Mouse (Mus musculus): ENCODE data around the gene Tnxb.

Gene Tnxb

GRCm38 (mm10) chr17:34660259-34660820 lies 10.0 kb upstream of the Tnxb start:
- DNase-seq: no peak

GRCm38 (mm10) chr17:34661121-34661591 lies 9.2 kb upstream of the Tnxb start:
- no peak for DNase-seq

DNA sequence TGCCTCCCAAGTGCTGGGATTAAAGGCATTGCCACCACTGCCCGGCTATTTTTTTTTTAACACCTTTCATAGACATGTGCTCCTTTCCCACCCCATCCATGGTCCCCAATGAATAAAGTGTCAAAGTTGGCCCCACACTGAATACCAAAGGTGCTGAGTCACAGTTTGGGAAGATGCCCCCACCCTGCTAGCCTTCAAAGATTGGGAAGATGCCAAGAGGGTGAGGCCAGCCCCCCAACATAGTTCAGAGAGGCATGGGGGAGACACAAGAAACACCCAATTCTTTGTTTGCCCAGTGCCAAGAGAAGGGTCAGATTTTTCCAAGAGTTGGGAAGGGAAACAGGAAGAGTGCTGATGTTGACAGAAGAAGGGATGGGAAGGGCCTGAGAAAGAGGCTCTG lies 7.9 kb upstream of the Tnxb start:
- DNase-seq: no peak

DNA sequence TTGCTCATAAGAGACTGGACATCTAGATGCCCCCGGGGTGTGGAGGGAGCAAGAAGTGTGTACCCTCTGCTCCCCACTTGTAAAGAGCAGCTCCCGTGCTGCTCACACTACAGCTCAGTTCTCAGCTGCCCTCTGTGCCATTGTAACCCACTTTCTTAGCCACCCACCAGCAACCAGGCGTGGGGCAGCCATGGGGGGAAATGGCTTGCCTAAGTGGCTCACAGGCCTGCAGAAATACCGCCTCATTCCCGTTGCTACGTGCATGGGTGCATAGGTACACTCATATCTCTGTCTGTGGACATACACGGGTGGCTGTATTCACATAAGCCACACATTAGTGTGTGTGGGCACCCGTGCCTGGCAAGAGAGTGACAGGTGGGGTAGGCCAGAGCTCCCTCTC lies 7.4 kb upstream of the Tnxb start:
- no peak for DNase-seq

DNA sequence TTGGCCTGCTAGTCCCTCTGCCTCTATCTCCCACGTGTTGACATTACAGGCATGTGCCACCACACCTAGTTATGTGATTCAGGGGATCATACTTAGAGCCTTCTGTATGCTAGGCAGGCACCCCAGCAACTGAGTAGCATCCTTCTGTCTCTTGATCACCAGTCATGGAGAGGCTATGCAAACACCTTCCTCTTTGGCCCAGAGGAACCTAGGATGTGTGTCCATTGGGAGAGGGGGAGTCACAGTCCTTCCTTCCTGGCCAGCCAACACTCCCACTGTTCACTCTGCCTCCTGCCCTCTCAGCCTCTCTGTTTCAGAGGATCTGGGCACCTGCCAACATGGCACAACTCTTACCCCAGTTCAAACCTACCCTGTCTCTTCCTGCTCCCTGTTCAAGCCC lies 6.8 kb upstream of the Tnxb start:
- DNase-seq: no peak

DNA sequence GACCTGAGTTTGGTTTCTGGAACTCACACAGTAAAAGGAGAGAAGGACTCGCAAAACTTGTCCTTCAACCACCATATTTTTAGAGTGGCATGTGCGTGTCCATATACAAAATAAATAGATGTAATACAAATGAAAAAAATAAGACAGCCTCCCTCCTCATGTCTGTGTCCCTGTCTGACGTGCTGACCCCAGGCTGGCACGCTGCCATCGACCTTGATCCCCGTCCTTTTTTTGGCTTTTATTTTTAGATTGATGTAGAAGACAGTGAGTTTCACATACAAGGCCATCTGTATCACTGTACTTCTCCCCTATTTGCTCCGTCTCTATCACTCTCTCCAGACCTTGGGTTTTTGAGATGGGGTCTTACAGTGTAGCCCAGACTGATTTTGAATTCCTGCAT lies 5.9 kb upstream of the Tnxb start:
- no peak for DNase-seq

- no peak for DNase-seq
Measured at GRCm38 (mm10) chr17:34671151-34672066, 1.1 kb downstream of the Tnxb start.

DNA sequence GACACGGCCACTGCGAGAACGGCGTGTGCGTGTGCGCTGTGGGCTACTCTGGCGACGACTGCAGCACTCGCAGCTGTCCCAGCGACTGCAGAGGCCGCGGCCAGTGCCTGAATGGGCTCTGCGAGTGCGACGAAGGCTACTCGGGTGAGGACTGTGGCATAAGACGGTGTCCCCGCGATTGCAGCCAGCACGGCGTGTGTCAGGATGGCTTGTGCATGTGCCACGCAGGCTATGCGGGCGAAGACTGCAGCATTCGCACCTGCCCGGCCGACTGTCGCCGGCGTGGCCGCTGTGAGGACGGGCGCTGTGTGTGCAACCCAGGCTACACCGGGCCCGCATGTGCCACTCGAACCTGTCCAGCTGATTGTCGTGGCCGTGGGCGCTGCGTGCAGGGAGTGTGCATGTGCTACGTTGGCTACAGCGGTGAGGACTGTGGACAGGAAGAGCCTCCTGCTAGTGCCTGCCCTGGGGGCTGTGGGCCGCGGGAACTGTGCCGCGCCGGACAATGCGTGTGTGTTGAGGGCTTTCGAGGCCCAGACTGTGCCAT lies 2.0 kb downstream of the Tnxb start:
- DNase-seq: no peak

DNA sequence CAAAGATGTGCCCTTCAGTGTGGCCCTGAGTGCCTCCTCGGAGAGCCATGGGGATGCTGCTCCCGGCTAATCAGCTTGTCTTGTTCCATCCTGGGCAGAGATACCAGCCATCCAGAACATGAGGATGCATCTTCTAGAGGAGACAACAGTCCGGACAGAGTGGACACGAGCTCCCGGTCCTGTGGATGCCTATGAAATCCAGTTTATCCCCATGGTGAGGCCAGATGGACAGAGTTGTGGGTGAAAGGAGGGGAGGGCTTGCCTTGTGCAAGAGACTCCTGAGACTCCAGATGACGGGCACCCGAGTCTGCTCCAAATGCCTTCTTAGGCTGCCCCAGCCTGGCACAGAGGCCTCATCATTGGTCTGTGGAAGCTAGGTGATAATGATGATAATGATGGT lies 2.8 kb downstream of the Tnxb start:
- no peak for DNase-seq

DNA sequence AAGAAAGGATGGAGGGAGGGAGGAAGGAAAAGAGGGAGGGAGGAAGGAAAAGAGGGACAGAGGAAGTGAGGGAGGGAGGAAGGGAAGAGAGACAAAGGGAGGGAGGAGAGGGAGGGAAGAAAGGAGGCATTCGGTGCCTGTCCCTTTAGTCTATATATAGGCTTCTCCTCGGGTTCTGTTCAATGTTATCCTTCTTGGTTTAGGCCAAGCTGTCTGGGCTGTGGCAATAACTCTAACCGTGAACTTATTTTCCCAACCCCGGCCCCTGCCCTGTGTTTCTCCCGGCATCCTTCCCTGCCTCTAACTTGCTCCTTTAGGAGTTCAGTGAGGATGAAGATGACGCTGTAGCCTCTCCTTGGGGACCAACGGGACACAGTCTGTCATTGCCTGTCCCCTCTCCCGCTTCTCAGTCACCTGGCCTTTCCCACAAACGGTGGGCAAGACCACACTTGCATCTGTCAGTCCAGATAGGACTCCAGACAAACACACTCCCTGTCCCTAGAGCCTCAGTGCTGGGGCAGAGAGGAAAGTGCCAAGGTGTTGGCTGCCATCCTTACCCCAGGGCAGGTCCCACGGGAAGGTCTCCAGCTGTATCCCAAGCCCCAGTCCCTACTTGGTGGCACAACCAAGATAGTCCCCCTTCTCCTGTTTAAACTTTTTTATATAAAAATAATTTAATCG lies 4.3 kb downstream of the Tnxb start:
- no peak for DNase-seq

DNA sequence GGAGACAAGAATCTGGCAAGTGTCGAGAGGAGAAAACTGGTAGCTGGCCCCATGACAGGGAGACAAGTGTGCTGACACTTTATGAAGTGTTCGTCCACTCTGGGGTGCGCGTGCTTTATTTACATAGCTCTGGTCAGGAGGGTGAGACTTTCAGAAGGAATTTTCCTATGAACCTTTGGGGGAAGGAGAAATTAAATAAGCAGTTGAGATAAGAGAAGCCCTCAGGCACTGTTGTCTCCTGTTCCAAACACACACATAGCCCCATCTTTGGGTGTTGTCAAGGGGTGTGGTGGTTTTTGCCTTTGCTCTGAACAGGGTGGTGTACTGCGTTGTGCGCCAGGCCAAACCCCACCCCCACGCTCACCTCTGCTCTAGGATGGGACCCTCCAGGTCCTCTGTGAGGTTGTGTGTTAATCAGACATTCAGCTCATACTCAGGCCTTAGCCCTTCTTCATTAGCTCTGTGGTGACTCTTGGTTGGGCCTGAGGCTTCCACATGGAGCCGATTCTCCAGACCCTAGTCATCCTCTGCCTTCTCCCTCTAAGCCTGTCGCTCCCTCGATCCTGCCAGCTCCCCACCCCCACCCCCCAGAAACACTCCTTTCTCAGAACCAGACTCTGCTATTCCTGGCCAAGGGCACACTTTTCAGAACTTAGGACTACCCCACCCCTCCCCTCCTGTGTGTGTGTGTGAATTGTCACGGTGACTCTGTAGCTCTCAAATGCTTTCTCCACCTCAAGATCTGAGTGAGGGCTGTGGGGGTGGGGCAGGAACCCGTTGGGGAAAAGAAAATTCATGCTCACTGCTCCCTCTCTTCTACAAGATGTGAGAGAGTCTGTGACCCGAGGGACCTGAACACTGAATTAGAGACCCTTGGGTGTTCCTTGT lies 5.1 kb downstream of the Tnxb start:
- DNase-seq: no peak

- no peak for DNase-seq
Measured at GRCm38 (mm10) chr17:34676093-34676460, 5.7 kb downstream of the Tnxb start.

DNA sequence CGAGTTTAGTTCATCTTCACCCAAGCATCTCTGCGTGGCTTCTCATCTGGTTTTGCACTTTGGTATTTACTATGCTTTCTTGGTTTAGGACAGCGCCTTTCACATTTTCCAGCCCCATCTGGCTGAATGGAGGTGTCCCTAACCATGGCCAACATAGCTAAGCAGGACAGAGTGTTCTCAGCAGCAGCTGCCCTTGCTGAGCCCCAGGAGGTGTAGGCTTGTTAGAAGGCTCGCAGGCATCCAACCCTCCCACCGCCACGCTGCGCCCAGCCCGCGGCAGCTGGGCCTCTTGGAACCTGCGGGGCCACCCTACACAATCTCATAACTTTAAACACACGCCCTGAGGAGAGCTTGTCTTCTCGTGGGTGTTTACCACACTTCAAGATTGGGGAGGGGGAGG lies 6.3 kb downstream of the Tnxb start:
- no peak for DNase-seq

DNA sequence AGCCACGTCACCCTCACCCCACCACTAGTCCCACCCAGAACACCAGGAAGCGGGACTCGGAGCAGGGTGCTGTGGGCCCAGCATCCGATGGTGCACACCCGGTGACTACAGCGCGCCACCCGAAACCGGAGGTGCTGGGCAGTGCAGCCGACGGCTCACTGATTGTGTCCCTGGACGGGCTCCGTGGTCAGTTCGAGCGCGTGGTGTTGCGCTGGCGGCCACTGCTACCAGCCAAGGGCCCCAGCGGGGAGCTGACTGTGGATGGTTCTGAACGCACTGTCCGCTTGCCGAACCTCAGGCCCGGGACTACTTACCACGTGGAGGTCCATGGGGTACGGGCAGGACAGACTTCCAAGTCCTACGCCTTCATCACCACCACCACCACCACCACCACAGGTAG lies 9.9 kb downstream of the Tnxb start:
- DNase-seq: no peak

DNA sequence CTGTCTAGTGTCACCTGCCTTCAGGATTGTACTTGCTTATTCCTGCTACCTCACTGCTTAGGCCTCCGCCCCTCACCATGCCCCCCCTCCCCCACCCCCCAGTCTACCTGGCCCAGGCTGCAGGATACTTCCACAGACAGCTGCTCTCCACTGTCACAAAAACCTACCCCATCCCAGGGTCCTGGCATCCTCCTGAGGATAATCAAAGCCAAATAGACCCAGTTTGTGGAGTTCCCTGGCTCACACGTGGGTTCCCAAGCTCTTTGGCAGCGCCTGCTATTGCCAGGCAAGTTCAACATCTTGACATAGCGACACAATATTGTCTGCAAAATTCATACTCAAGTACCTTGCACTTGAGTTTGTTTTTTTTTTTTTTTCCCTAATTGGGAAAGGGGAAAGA lies 10.3 kb downstream of the Tnxb start:
- DNase-seq: no peak

DNA sequence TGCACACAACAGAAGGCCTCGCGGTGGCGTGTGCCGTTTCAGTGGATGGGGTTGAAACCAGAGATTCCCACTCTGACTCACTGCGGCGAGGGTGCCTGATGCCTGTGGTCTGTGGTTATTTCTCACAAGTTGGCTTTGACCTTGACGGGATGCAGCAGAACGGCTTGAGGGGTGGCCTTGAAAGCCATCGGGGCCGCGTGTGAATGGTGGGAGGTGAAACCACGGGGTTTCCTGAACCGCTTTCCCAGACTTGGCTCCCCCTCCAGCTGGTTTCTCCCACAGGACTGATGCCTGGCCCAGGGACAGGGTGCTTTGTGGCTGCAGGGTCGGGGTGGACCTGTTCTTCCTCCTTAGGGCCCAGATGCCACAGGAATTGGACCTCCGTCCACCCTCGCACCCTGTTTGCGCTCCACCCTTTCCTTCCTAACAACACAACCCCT lies 10.8 kb downstream of the Tnxb start:
- no peak for DNase-seq

- DNase-seq: no peak
Measured at GRCm38 (mm10) chr17:34681881-34682536, 11.7 kb downstream of the Tnxb start.

- no peak for DNase-seq
Measured at GRCm38 (mm10) chr17:34683179-34683578, 12.8 kb downstream of the Tnxb start.

DNA sequence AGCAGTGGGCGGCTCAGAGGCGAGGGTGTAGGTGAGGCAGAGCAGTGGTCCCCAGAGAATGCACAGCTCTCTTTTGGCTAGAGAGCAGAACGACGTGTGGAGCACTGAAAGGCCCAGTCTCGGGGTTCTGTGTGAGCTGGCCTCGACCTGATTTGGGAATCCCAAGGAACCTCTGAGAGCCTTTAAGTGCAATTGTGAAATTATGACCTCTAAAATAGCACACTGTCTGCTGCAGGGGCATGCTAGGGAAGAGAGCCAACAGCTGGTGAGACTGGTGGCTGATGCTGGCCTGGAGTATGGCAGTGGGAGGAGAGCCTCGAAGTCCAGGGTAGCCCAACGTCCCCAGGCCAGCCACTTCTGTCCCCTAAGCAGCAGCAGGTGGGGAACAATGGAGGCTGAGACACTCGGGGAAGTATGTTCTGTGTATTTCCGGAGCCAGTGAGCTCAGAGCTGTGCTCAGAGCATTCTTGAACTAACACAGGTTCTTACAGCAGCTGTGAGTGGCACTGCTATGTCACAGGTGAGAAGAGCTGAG lies 13.4 kb downstream of the Tnxb start:
- DNase-seq: no peak

GRCm38 (mm10) chr17:34684253-34684893 lies 14.0 kb downstream of the Tnxb start:
- no peak for DNase-seq

All from cerebellum, adult 11 months (tissue).